Comparison of ENCODE assay signal across 12 mouse cellular contexts in the genomic region with DNA sequence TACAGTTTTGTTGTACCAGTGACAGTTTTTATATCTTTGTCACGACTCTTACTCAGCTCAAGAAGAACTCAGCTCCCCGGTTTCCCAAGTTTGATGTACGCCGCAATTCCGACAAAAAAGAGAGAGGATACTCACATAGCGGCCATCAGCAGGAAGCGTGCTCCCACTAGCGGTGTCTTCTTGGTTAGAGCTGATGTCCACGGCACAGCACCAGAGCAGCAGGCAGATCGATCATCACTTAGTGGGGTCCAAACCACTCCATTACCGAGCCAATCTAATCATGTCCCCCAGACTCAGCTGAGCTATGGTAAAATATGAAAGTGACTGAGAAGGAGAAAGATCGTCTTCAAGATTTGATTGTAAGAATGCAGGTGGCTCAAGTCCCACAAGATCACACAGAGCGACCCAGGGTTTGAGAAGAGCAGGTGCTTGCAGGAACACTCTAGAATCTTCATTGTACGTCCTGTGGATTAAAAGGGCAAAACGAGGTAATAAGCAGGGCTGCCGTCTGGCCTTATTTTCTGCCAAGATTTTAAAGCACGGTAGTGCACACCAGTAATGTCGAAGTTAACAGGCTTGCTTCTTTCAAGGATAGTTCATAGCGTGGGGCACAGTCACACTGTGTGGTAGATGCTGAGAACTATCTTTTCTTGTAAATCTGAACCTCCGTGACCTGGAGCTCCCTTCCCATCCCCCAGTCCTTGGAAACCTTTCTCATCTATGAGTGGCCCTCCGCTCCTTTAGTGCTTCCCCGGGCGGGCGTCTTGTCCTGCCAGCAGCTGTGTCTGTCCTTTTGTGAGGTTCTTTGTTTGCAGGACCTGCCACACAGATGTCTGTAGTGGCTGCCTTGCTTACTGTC. TPM values are rescaled to one million over a fixed set of nuclear protein-coding genes. Genes with fewer than 3 reads are reported as not detected.
DNase-seq lines count a peak whose midpoint lies in the region; ATAC-seq and TF ChIP-seq lines count a peak whose summit lies in the region.
"Had no signal": no experiment of that assay in that cellular context is flagged by ENCODE, and none has a peak within 500 bp of the region (broad histone marks: within the 10 kb centered on the region; RNA-seq: fewer than 3 reads in every experiment).

No protein-coding gene starts in this region.

- peak; percentile 56; the same call in 1 of the 2 replicates for ATAC-seq in embryonic facial prominence, embryonic 14.5 days (ENCODE audit: low read depth)
- no peak for ATAC-seq in hindbrain, embryonic 14.5 days (ENCODE audit: low FRiP score)
- ATAC-seq in neural tube, embryonic 14.5 days (ENCODE audit: low read depth): no peak
- ATAC-seq in erythroblast, adult 5-6 weeks (replicated peaks; ENCODE audit: low FRiP score, poor library complexity, severe bottlenecking): no peak

- WGBS in embryonic facial prominence, embryonic 14.5 days: 32% methylated on average over 24 of the region's 24 CpGs
- WGBS in hindbrain, embryonic 14.5 days: 23% methylated on average over 24 of the region's 24 CpGs
- 29% methylated on average over 24 of the region's 24 CpGs for WGBS in neural tube, embryonic 14.5 days

- peaks cover 4% of the 10 kb centered on the region; the same call in 1 of the 2 replicates for H3K9me3 ChIP-seq in embryonic facial prominence, embryonic 14.5 days (ENCODE audit: control insufficient read depth, low read length)
- H3K9me3 ChIP-seq in hindbrain, embryonic 14.5 days (ENCODE audit: control insufficient read depth, low read length): no peaks in the 10 kb centered on the region
- no peaks in the 10 kb centered on the region for H3K9me3 ChIP-seq in neural tube, embryonic 14.5 days (ENCODE audit: control insufficient read depth, low read length)
- H3K9me3 ChIP-seq: embryonic facial prominence, embryonic 15.5 days had no signal

- no peak overlapping the region for H3K9ac ChIP-seq in embryonic facial prominence, embryonic 14.5 days (ENCODE audit: low read depth, low read length)
- no peak overlapping the region for H3K9ac ChIP-seq in hindbrain, embryonic 14.5 days
- H3K9ac ChIP-seq in neural tube, embryonic 14.5 days (replicated peaks; ENCODE audit: low read depth, low read length): no peak overlapping the region
- H3K9ac ChIP-seq: embryonic facial prominence, embryonic 15.5 days had no signal

- intact Hi-C loops in left cerebral cortex, adult 2 months (cut with DNase I): loop anchor here (2.0 kb wide), 1 partner anchor 70 kb away; no protein-coding TSS in a partner anchor

- peaks cover 3% of the 10 kb centered on the region; the same call in 1 of the 2 replicates for H3K4me1 ChIP-seq in embryonic facial prominence, embryonic 14.5 days (ENCODE audit: control insufficient read depth, insufficient read depth, low read length)
- H3K4me1 ChIP-seq in hindbrain, embryonic 14.5 days (replicated peaks; ENCODE audit: control insufficient read depth, insufficient read depth, low read length): peaks cover 6% of the 10 kb centered on the region; the same call in 1 of the 2 replicates
- peaks cover 12% of the 10 kb centered on the region; the same call in 1 of the 2 replicates for H3K4me1 ChIP-seq in neural tube, embryonic 14.5 days (ENCODE audit: control insufficient read depth, insufficient read depth, low read length)

- no peak overlapping the region for H3K27ac ChIP-seq in left cerebral cortex, adult 2 months
- no peak overlapping the region for H3K27ac ChIP-seq in embryonic facial prominence, embryonic 14.5 days (replicated peaks; ENCODE audit: low read depth, low read length)
- H3K27ac ChIP-seq in hindbrain, embryonic 14.5 days: no peak overlapping the region
- no peak overlapping the region for H3K27ac ChIP-seq in neural tube, embryonic 14.5 days (ENCODE audit: low read depth, low read length)
- H3K27ac ChIP-seq: embryonic facial prominence, embryonic 15.5 days had no signal

- TF ChIP-seq CTCF in left cerebral cortex, adult 2 months (IDR thresholded peaks at IDR 0.05): peak; percentile 37

- H3K4me2 ChIP-seq in embryonic facial prominence, embryonic 14.5 days (ENCODE audit: low read depth, low read length): no peak overlapping the region
- peak overlapping the region; percentile 8; the same call in 1 of the 2 replicates for H3K4me2 ChIP-seq in hindbrain, embryonic 14.5 days (replicated peaks)
- 0 out of 2 replicates have a peak overlapping the region, but pooled peaks have one; percentile 5 for H3K4me2 ChIP-seq in neural tube, embryonic 14.5 days (ENCODE audit: low read depth, low read length)
- H3K4me2 ChIP-seq: embryonic facial prominence, embryonic 15.5 days had no signal

- H3K4me3 ChIP-seq in left cerebral cortex, adult 2 months: no peak overlapping the region
- no peak overlapping the region for H3K4me3 ChIP-seq in embryonic facial prominence, embryonic 14.5 days (ENCODE audit: low read depth, low read length)
- H3K4me3 ChIP-seq in hindbrain, embryonic 14.5 days (replicated peaks; ENCODE audit: low read length): no peak overlapping the region
- H3K4me3 ChIP-seq in neural tube, embryonic 14.5 days (ENCODE audit: low read depth, low read length): no peak overlapping the region
- H3K4me3 ChIP-seq: embryonic facial prominence, embryonic 15.5 days had no signal

- no peaks in the 10 kb centered on the region for H3K36me3 ChIP-seq in embryonic facial prominence, embryonic 14.5 days (ENCODE audit: control insufficient read depth, insufficient read depth, low read length)
- no peaks in the 10 kb centered on the region for H3K36me3 ChIP-seq in hindbrain, embryonic 14.5 days (replicated peaks; ENCODE audit: control insufficient read depth, insufficient read depth)
- no peaks in the 10 kb centered on the region for H3K36me3 ChIP-seq in neural tube, embryonic 14.5 days (ENCODE audit: control insufficient read depth, insufficient read depth, low read length)
- H3K36me3 ChIP-seq: embryonic facial prominence, embryonic 15.5 days had no signal

- no peak for DNase-seq in left cerebral cortex, adult 2 months (ENCODE audit: extremely low spot score in 1 of 2, low spot score in 2 of 2)
- no peak for DNase-seq in left cerebral cortex, adult 8-10 months (ENCODE audit: low spot score in 2 of 2)
- DNase-seq in embryonic facial prominence, embryonic 14.5 days (ENCODE audit: low spot score): peak; percentile 54
- peak; percentile 48 for DNase-seq in hindbrain, embryonic 14.5 days (ENCODE audit: low spot score)
- DNase-seq in gastrocnemius, postnatal 10 days: no peak
- DNase-seq: layer of hippocampus, adult 9-11 months; lung, postnatal 10 days; right cerebral cortex, adult 18-20 months; thymus, adult 18-20 months had no signal

- H3K27me3 ChIP-seq in embryonic facial prominence, embryonic 14.5 days (replicated peaks; ENCODE audit: control insufficient read depth, insufficient read depth, low read length): peaks cover 79% of the 10 kb centered on the region
- peaks cover 91% of the 10 kb centered on the region for H3K27me3 ChIP-seq in hindbrain, embryonic 14.5 days (ENCODE audit: control insufficient read depth, insufficient read depth, low read length)
- H3K27me3 ChIP-seq in neural tube, embryonic 14.5 days (ENCODE audit: control insufficient read depth, insufficient read depth, low read length): peaks cover 36% of the 10 kb centered on the region

RNA-seq across cellular contexts. Expression of gene Zdbf2, which starts 20.5 kb away (rescaled TPM):
- 10 to 100 TPM; 18.2 to 32.6 TPM for total RNA-seq in left cerebral cortex, adult 2 months (2021)
- 10 to 100 TPM; 14.6 to 17.2 (median 16.0) TPM for total RNA-seq in left cerebral cortex, adult 8-10 months (2022)
- polyA plus RNA-seq in embryonic facial prominence, embryonic 14.5 days (2014; fragmentation: Nextera tagmentation; extraction: Ambion mirVana): 25.7 and 30.6 TPM in 2 replicates
- 34.9 and 37.5 TPM in 2 replicates for polyA plus RNA-seq in hindbrain, embryonic 14.5 days (2014; fragmentation: Nextera tagmentation; extraction: Ambion mirVana)
- 25.6 and 36.0 TPM in 2 replicates for polyA plus RNA-seq in neural tube, embryonic 14.5 days (2014; fragmentation: Nextera tagmentation; extraction: Ambion mirVana)
- total RNA-seq in erythroblast, adult 5-6 weeks (2015; ENCODE audit: low replicate concordance): not detected in 2 replicates
- total RNA-seq in erythroblast, adult 5-6 weeks (2017; ENCODE audit: low replicate concordance): not detected in 2 replicates
- 10 to 100 TPM; 30.3 to 36.6 TPM for total RNA-seq in gastrocnemius, postnatal 10 days (2021)

RNA-seq across cellular contexts. Expression of gene Gpr1, which starts 38.2 kb away (rescaled TPM):
- total RNA-seq in left cerebral cortex, adult 2 months (2021): under 1 TPM; 0.58 to 0.81 TPM
- total RNA-seq in left cerebral cortex, adult 8-10 months (2022): under 1 TPM; 0.25 to 0.87 (median 0.72) TPM
- polyA plus RNA-seq in embryonic facial prominence, embryonic 14.5 days (2014; fragmentation: Nextera tagmentation; extraction: Ambion mirVana): 0.41 and 0.64 TPM in 2 replicates
- 0.35 and 0.63 TPM in 2 replicates for polyA plus RNA-seq in hindbrain, embryonic 14.5 days (2014; fragmentation: Nextera tagmentation; extraction: Ambion mirVana)
- polyA plus RNA-seq in neural tube, embryonic 14.5 days (2014; fragmentation: Nextera tagmentation; extraction: Ambion mirVana): 0.73 and 1.3 TPM in 2 replicates
- not detected in 2 replicates for total RNA-seq in erythroblast, adult 5-6 weeks (2015; ENCODE audit: low replicate concordance)
- total RNA-seq in erythroblast, adult 5-6 weeks (2017; ENCODE audit: low replicate concordance): not detected in 2 replicates
- total RNA-seq in gastrocnemius, postnatal 10 days (2021): under 1 TPM; 0.29 to 0.59 TPM

Comparison
In these comparisons a context has a peak if more than half of its experiments do, and no peak if none do; other contexts are left out.
1. DNase-seq: peak in embryonic facial prominence, embryonic 14.5 days (single experiment) and hindbrain, embryonic 14.5 days (single experiment); none in left cerebral cortex, adult 2 months (0 of 2), left cerebral cortex, adult 8-10 months (0 of 2) and gastrocnemius, postnatal 10 days (single experiment).
2. RNA of gene Zdbf2, which starts 20.5 kb away (total RNA-seq): 30.3 to 36.6 TPM in gastrocnemius, postnatal 10 days, 18.2 to 32.6 TPM in left cerebral cortex, adult 2 months and 14.6 to 17.2 TPM in left cerebral cortex, adult 8-10 months; not detected in erythroblast, adult 5-6 weeks; every median in the first group is over 10 times any median in the second.